Mouse (Mus musculus) bone marrow, adult 2 months (tissue): ENCODE results near the gene Nrip1.

Experiments used
- CTCF ChIP-seq: fragments of 200-500 bp; IDR thresholded peaks from 2 replicates; pipeline ENCODE4 v1.5.1; 2011; ENCODE audit warnings: low read length, control low read depth; ENCODE audit not compliant: control insufficient read depth, insufficient read depth
- POLR2A ChIP-seq: fragments of 200-500 bp; IDR thresholded peaks from 2 replicates; pipeline ENCODE4 v1.6.1; 2011; ENCODE audit warnings: low read depth, mild to moderate bottlenecking, control low read depth, low read length, borderline replicate concordance; ENCODE audit not compliant: control insufficient read depth

GRCm38 (mm10) chr16:76408241-76408640, 34.6 kb upstream of the Nrip1 start:
- TF ChIP-seq POLR2A (no peak), CTCF (no peak)
